Mouse (Mus musculus): Measurements from ENCODE around the gene Ubald1.

DNA sequence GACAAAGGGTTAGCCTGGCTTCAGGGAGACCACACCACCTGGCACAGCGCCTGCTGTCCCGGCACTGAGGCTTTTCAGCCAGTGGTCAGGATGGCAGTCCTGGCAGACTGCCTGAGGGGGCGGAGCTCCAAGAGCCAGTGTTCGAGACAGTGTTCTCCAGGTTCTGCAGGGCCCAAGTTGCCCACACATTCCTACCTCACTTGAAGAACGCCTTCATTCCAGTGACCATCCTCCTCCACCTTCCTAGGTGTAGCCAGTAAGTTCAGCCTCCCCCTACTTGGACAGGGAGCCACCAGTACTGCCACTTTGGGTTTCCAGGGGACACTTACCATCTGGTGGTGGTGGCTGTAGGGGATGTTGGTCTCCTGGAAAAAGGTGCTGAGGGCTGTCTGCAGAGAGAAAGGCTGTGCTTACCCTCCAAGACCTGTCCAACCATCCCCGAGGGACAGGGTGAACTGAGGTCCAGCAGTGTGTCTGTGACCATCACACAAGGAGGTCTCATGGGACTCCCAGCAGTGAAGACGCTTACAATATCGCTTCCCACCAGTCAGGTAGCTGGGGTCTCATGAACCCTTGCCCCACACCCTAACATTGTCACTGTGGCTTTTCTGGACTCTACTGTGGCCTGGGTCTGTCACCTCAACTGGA, 4.0 kb downstream of the Ubald1 start:
- TF ChIP-seq CTCF (IDR thresholded peaks at IDR 0.05; ENCODE audit: control insufficient read depth, insufficient read depth, insufficient replicate concordance, low read depth, low read length) (no peak), POLR2A (IDR thresholded peaks at IDR 0.05; ENCODE audit: control insufficient read depth, low read depth, low read length) (no peak)
